Mouse (Mus musculus) embryonic fibroblast, embryonic 13.5 days (primary cell): ENCODE data around the gene Clstn2.

ENCODE experiments used
- CTCF ChIP-seq: IDR thresholded peaks from 2 replicates; pipeline ENCODE4 v1.5.1; 2011; ENCODE audit warnings: mild to moderate bottlenecking, control low read depth, low read length, moderate library complexity, borderline replicate concordance; ENCODE audit not compliant: insufficient read depth
- POLR2A ChIP-seq: IDR thresholded peaks from 2 replicates; pipeline ENCODE4 v1.6.1; 2011; ENCODE audit warnings: low read depth, mild to moderate bottlenecking, control low read depth, low read length, moderate library complexity

GRCm38 (mm10) chr9:97414876-97415668 lies 617.9 kb downstream of the Clstn2 start:
- TF ChIP-seq CTCF (no peak), POLR2A (no peak)
